Mouse (Mus musculus): ENCODE measurements around the gene Cep57l1.

Cep57l1 gene

DNA sequence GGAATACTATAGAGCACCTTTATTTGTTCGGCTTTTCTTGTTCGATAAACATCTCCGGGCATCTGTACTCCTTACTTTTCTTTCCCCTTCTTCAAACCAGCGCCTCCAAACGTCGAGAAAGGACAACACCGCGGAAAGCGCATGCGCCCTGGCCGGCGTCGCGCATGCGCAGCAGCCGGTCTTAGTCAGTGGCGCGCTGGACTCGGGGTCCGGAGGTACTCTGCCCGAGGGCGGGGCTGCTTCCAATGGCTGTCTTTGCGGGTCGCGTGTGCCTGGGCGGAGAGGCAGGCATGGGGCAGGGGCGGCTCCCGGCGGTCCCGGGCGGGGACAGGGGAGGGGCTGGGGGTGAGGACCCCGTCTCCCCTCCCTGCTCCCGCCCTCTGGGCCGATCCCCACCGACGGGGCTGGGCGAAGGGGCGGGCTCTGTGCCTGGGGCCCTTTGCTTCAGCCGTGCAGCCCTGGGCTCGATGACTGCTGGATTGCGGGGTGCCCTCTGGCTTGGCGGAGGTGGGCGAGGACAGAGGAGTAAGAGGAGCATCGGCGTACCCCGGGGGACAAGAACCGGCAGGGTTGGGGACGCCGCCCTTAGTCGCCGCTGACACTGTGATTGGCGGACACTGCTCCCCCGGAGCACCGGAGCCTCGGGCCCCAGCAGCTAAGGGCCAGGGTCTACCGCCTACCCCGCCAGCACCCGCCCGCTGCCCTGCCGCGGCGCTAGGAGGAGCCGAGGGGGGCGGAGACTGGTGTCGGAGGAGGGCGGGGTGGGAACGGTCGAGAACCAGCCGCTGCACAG is at the start of gene Cep57l1, which contains the start of gene Sesn1:
Gene Cep57l1, minus strand, starts transcription at position 101 of the 793 bp plus-strand sequence.
Gene Sesn1, plus strand, starts transcription at position 165 of the 793 bp plus-strand sequence.
- TF ChIP-seq GATA4 (IDR thresholded peaks at IDR 0.05; ENCODE audit: insufficient replicate concordance, low read length) = no peak

- no peak for TF ChIP-seq GATA4 (IDR thresholded peaks at IDR 0.05; ENCODE audit: insufficient replicate concordance, low read length)
Observed at GRCm38 (mm10) chr10:41848721-41849120, 39.0 kb upstream of the Cep57l1 start.

GRCm38 (mm10) chr10:41847737-41848136 is 38.1 kb upstream of the Cep57l1 start:
- no peak for TF ChIP-seq GATA4 (IDR thresholded peaks at IDR 0.05; ENCODE audit: insufficient replicate concordance, low read length)

DNA sequence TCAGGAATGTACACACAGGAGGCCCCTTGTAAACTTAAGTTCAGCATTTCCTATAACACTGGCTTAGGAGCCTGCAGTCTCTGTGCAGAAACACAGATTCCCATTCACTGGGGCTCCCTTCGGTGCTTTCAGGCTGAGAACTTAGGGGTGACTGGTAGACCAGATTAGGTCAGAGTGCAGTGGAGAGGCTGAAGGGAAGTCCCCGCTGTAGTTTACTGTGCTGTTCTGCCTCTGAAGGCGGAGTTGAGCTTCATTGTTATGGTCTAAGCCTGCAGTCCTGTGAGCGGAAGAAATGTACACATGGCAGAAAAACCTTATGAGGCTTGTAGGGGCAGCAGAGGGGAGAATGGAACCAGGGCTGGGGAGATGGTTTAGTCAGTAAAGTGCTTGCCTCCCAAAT is 29.2 kb upstream of the Cep57l1 start:
- TF ChIP-seq GATA4 (IDR thresholded peaks at IDR 0.05; ENCODE audit: insufficient replicate concordance, low read length) = no peak

DNA sequence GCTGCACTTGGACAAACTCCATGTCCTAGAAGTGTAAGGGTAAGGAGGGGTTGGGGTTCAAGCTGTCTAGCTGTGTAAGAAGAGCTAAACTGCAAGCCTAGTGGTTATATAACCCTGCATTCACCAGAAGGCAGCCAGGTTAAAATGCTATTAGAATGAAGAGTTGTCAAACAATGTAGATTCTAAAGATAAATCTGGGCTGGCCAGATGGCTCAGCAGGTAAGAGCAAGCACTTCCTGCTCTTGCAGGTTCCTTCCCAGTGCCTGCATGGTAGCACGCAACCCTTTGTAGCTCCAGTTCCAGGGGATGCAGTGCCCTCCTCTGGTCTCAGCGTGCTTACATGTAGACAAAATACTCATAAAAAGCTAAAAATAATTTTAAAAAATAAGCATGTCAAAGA is 24.5 kb upstream of the Cep57l1 start:
- no peak for TF ChIP-seq GATA4 (IDR thresholded peaks at IDR 0.05; ENCODE audit: insufficient replicate concordance, low read length)

GRCm38 (mm10) chr10:41832191-41832590 is 22.5 kb upstream of the Cep57l1 start:
- no peak for TF ChIP-seq GATA4 (IDR thresholded peaks at IDR 0.05; ENCODE audit: insufficient replicate concordance, low read length)

- TF ChIP-seq GATA4 (IDR thresholded peaks at IDR 0.05; ENCODE audit: insufficient replicate concordance, low read length) = no peak
Observed at GRCm38 (mm10) chr10:41830851-41831522, 21.3 kb upstream of the Cep57l1 start.

DNA sequence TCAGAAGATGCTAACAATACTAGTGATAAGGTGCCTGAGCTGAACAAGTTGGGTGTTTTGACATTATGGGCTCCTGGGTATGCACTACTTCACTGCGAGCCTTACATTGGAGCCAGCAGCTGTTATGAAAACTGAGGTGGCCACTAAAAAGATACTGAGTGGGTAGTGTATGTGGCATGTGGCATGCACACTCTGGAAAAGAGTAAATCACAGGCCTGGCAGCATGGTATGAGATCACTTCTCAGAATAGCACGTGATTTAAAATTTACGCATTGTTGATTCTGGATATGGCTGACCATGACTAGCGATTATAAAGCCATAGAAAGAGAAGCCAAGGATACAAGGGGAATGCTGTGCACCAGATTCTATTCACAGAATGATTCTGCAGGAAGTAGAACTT is 20.8 kb upstream of the Cep57l1 start:
- no peak for TF ChIP-seq GATA4 (IDR thresholded peaks at IDR 0.05; ENCODE audit: insufficient replicate concordance, low read length)

GRCm38 (mm10) chr10:41829980-41830379 is 20.3 kb upstream of the Cep57l1 start:
- no peak for TF ChIP-seq GATA4 (IDR thresholded peaks at IDR 0.05; ENCODE audit: insufficient replicate concordance, low read length)

DNA sequence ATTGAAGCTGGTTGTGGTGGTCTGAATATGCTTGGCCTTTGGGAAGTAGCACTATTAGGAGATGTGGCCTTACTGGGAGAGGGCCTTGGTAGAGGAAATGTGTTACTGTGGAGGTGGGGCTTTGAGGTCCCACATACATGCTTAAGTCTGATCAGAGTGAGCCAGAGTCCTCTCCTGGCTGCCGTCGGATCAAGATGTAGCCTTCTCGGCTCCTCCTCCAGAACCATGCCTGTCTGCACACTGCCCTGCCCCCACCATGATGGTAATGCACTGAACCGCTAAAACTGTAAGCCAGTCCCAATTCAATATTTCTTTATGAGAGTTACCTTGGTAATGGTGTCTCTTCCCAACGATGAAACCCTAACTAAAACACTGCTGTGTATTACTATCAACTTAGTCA is 19.5 kb upstream of the Cep57l1 start:
- no peak for TF ChIP-seq GATA4 (IDR thresholded peaks at IDR 0.05; ENCODE audit: insufficient replicate concordance, low read length)

DNA sequence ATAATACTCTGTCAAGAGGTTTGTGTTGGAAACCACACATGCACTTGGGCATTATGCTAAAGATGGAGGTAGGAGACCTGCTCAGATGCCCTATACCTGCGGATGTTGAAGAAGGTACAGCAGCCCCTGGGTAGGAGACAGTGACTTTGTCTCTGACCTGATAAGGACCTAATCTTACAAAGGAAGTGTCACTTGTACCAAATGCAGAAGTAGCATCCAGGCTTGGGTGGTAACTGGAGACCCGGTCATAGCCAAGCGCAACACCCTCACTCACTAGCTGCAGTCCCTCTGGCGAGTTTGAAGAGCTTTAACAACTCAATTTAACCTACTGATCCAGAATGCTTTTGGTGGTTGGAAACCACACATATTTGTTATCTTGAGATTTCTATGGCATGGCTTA is 18.1 kb upstream of the Cep57l1 start:
- TF ChIP-seq GATA4 (IDR thresholded peaks at IDR 0.05; ENCODE audit: insufficient replicate concordance, low read length) = no peak

- no peak for TF ChIP-seq GATA4 (IDR thresholded peaks at IDR 0.05; ENCODE audit: insufficient replicate concordance, low read length)
Observed at GRCm38 (mm10) chr10:41826526-41827116, 16.9 kb upstream of the Cep57l1 start.

- TF ChIP-seq GATA4 (IDR thresholded peaks at IDR 0.05; ENCODE audit: insufficient replicate concordance, low read length) = no peak
Observed at GRCm38 (mm10) chr10:41825996-41826395, 16.3 kb upstream of the Cep57l1 start.

- no peak for TF ChIP-seq GATA4 (IDR thresholded peaks at IDR 0.05; ENCODE audit: insufficient replicate concordance, low read length)
Observed at GRCm38 (mm10) chr10:41825041-41825440, 15.4 kb upstream of the Cep57l1 start.

- TF ChIP-seq GATA4 (IDR thresholded peaks at IDR 0.05; ENCODE audit: insufficient replicate concordance, low read length) = no peak
Observed at GRCm38 (mm10) chr10:41823916-41824315, 14.2 kb upstream of the Cep57l1 start.

Measured in liver, adult (tissue).